Comparison of ENCODE assay signal across 30 mouse cellular contexts in the genomic region with DNA sequence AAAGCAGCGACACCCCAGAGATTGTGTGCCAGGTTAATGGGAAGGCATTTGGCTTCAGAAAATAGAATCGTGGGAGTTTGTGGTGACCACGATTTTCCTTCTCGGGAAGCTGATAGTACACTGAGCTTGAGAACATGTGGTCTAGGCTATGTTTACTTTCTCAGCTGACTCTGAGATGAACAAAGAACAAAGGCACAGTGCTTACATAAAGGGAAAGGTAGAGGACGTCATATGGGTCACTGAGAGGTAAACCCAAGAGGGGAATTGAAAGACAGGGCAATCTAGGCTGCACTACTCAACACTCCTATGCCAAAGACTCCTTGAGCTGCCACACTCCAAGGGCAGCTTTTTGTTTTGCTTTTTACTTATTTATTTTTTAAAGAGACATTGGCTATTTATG. TPM values are rescaled to one million over a fixed set of nuclear protein-coding genes. Genes with fewer than 3 reads are reported as not detected.
A peak's percentile ranks its signal among the peaks of the same experiment; 100 is the strongest.
DNase-seq lines count a peak whose midpoint lies in the region; ATAC-seq and TF ChIP-seq lines count a peak whose summit lies in the region.
"Had no signal": no experiment of that assay in that cellular context is flagged by ENCODE, and none has a peak within 500 bp of the region (broad histone marks: within the 10 kb centered on the region; RNA-seq: fewer than 3 reads in every experiment).

No protein-coding gene starts in this region.

- WGBS in lung, postnatal 0 days, result 38% methylated on average over 5 of the region's 5 CpGs
- WGBS in stomach, embryonic 15.5 days, result 51% methylated on average over 5 of the region's 5 CpGs
- 75% methylated on average over 5 of the region's 5 CpGs for WGBS in embryonic facial prominence, embryonic 10.5 days

- H3K4me1 ChIP-seq in lung, postnatal 0 days (ENCODE audit: insufficient read depth, low read depth, low read length), result no peaks in the 10 kb centered on the region
- H3K4me1 ChIP-seq in stomach, embryonic 15.5 days, result no peaks in the 10 kb centered on the region
- H3K4me1 ChIP-seq in embryonic facial prominence, embryonic 10.5 days, result no peaks in the 10 kb centered on the region
- H3K4me1 ChIP-seq: embryonic facial prominence, embryonic 12.5 days; embryonic facial prominence, embryonic 15.5 days; heart, embryonic 12.5 days; heart, embryonic 15.5 days had no signal

- TF ChIP-seq EP300 in lung, postnatal 0 days (IDR thresholded peaks at IDR 0.05), result no peak

- H3K4me2 ChIP-seq in lung, postnatal 0 days (replicated peaks; ENCODE audit: low read depth, low read length), result no peak overlapping the region
- H3K4me2 ChIP-seq in stomach, embryonic 15.5 days, result no peak overlapping the region
- H3K4me2 ChIP-seq: embryonic facial prominence, embryonic 12.5 days; embryonic facial prominence, embryonic 15.5 days; forebrain, embryonic 13.5 days; heart, embryonic 12.5 days; heart, embryonic 15.5 days; hindbrain, embryonic 14.5 days had no signal

- no peaks in the 10 kb centered on the region for H3K9me3 ChIP-seq in lung, postnatal 0 days (ENCODE audit: low read length)
- no peaks in the 10 kb centered on the region for H3K9me3 ChIP-seq in stomach, embryonic 15.5 days
- no peaks in the 10 kb centered on the region for H3K9me3 ChIP-seq in embryonic facial prominence, embryonic 10.5 days
- H3K9me3 ChIP-seq: embryonic facial prominence, embryonic 12.5 days; embryonic facial prominence, embryonic 15.5 days; forebrain, embryonic 13.5 days; G1E; heart, embryonic 12.5 days; heart, embryonic 15.5 days had no signal

- no peaks in the 10 kb centered on the region for H3K36me3 ChIP-seq in lung, postnatal 0 days (ENCODE audit: insufficient read depth, low read length)
- H3K36me3 ChIP-seq in stomach, embryonic 15.5 days, result no peaks in the 10 kb centered on the region
- H3K36me3 ChIP-seq in embryonic facial prominence, embryonic 10.5 days (replicated peaks), result no peaks in the 10 kb centered on the region
- H3K36me3 ChIP-seq: embryonic facial prominence, embryonic 12.5 days; embryonic facial prominence, embryonic 15.5 days; G1E; heart, embryonic 12.5 days; heart, embryonic 15.5 days had no signal

- no peak overlapping the region for H3K4me3 ChIP-seq in lung, postnatal 0 days (ENCODE audit: low read depth, low read length)
- no peak overlapping the region for H3K4me3 ChIP-seq in stomach, embryonic 15.5 days (replicated peaks)
- no peak overlapping the region for H3K4me3 ChIP-seq in embryonic facial prominence, embryonic 10.5 days
- H3K4me3 ChIP-seq: embryonic facial prominence, embryonic 12.5 days; embryonic facial prominence, embryonic 15.5 days; forebrain, embryonic 13.5 days; heart, embryonic 12.5 days; heart, embryonic 15.5 days had no signal

- no peak overlapping the region for H3K27ac ChIP-seq in lung, postnatal 0 days (ENCODE audit: low read length)
- H3K27ac ChIP-seq in stomach, embryonic 15.5 days, result no peak overlapping the region
- no peak overlapping the region for H3K27ac ChIP-seq in embryonic facial prominence, embryonic 10.5 days (replicated peaks)
- H3K27ac ChIP-seq: embryonic facial prominence, embryonic 12.5 days; embryonic facial prominence, embryonic 15.5 days; forebrain, embryonic 13.5 days; heart, embryonic 15.5 days; hindbrain, embryonic 14.5 days; hindbrain, postnatal 0 days had no signal

- H3K9ac ChIP-seq in lung, postnatal 0 days (replicated peaks; ENCODE audit: low read depth), result no peak overlapping the region
- no peak overlapping the region for H3K9ac ChIP-seq in stomach, embryonic 15.5 days
- H3K9ac ChIP-seq: embryonic facial prominence, embryonic 12.5 days; embryonic facial prominence, embryonic 15.5 days; forebrain, embryonic 13.5 days; heart, embryonic 12.5 days; heart, embryonic 15.5 days; hindbrain, embryonic 14.5 days had no signal

- ATAC-seq in lung, postnatal 0 days, result peak; percentile 25; the same call in 1 of the 2 replicates
- 0 out of 2 replicates have a peak, but pooled peaks have one; percentile 47 for ATAC-seq in erythroid progenitor cell, adult 5-6 weeks (replicated peaks; ENCODE audit: low FRiP score, poor library complexity, severe bottlenecking)
- ATAC-seq in stomach, embryonic 15.5 days (ENCODE audit: insufficient read depth, low FRiP score, low read depth), result peak; percentile 63
- ATAC-seq: forebrain, embryonic 13.5 days; forebrain, embryonic 16.5 days; hindbrain, postnatal 0 days; inflammation-experienced regulatory T-cells, adult 6 months; Patski had no signal

- intact Hi-C loops in left cerebral cortex, postnatal 10 days (cut with DNase I), result no loop called here

- no peak for TF ChIP-seq CTCF in lung, postnatal 0 days (IDR thresholded peaks at IDR 0.05)

- peak; percentile 26 for DNase-seq in lung, postnatal 0 days (ENCODE audit: low spot score)
- no peak for DNase-seq in lung, postnatal 10 days
- DNase-seq in T-cell, adult 2 months (ENCODE audit: low spot score), result peak; percentile 29
- no peak for DNase-seq in left cerebral cortex, postnatal 10 days (ENCODE audit: extremely low spot score in 1 of 2, low spot score in 2 of 2)
- DNase-seq in embryonic facial prominence, embryonic 10.5 days (ENCODE audit: low spot score), result no peak
- no peak for DNase-seq in cerebellum, adult 11 months
- DNase-seq: adrenal gland, adult 2 months; adrenal gland, postnatal 14 days; B cell, adult 2 months; cerebellum, adult 18-20 months; cerebellum, adult 9-10 months; cerebellum, postnatal 14 days; gastrocnemius, postnatal 25 days; heart, adult 18-20 months; heart, postnatal 14 days; heart, postnatal 4 days had no signal

- H3K27me3 ChIP-seq in lung, postnatal 0 days (replicated peaks; ENCODE audit: insufficient read depth, low read length), result no peaks in the 10 kb centered on the region
- H3K27me3 ChIP-seq in stomach, embryonic 15.5 days (replicated peaks), result no peaks in the 10 kb centered on the region
- H3K27me3 ChIP-seq in embryonic facial prominence, embryonic 10.5 days (replicated peaks; ENCODE audit: low read depth, poor library complexity, severe bottlenecking), result no peaks in the 10 kb centered on the region
- H3K27me3 ChIP-seq: CH12.LX; embryonic facial prominence, embryonic 12.5 days; embryonic facial prominence, embryonic 15.5 days; forebrain, embryonic 13.5 days; heart, embryonic 12.5 days; heart, embryonic 15.5 days had no signal

RNA-seq across cellular contexts. Expression of a gene that starts 35.3 kb away (rescaled TPM):
- polyA plus RNA-seq in lung, postnatal 0 days (2015; fragmentation: Nextera tagmentation; extraction: Ambion mirVana), result 22.1 and 24.4 TPM in 2 replicates
- total RNA-seq in erythroid progenitor cell, adult 5-6 weeks (2015; ENCODE audit: low replicate concordance), result 42.8 and 54.4 TPM in 2 replicates
- 32.1 and 42.9 TPM in 2 replicates for total RNA-seq in erythroid progenitor cell, adult 5-6 weeks (2017; ENCODE audit: low replicate concordance)
- 44.2 and 47.9 TPM in 2 replicates for polyA plus RNA-seq in stomach, embryonic 15.5 days (2015; fragmentation: Nextera tagmentation; extraction: Ambion mirVana)
- total RNA-seq in left cerebral cortex, postnatal 10 days (2021), result 10 to 100 TPM; 46.9 to 49.5 TPM
- 29.5 and 31.7 TPM in 2 replicates for polyA plus RNA-seq in embryonic facial prominence, embryonic 10.5 days (2016; fragmentation: Nextera tagmentation; extraction: Ambion mirVana)

Comparison
In these comparisons a context has a peak if more than half of its experiments do, and no peak if none do; other contexts are left out.
1. DNase-seq: peak in lung, postnatal 0 days (single experiment) and T-cell, adult 2 months (single experiment); none in lung, postnatal 10 days (single experiment), left cerebral cortex, postnatal 10 days (0 of 2), embryonic facial prominence, embryonic 10.5 days (single experiment) and cerebellum, adult 11 months (single experiment).
2. Peak in every context shown above with its lines, with median percentiles within 50 percentile points of each other: ATAC-seq.